Mouse (Mus musculus): Measurements from ENCODE around the gene Dmp1. TPM values are rescaled to one million over a fixed set of nuclear protein-coding genes. Genes with fewer than 3 reads are reported as not detected.

Dmp1 gene
- total RNA-seq (2021) = not detected

DNA sequence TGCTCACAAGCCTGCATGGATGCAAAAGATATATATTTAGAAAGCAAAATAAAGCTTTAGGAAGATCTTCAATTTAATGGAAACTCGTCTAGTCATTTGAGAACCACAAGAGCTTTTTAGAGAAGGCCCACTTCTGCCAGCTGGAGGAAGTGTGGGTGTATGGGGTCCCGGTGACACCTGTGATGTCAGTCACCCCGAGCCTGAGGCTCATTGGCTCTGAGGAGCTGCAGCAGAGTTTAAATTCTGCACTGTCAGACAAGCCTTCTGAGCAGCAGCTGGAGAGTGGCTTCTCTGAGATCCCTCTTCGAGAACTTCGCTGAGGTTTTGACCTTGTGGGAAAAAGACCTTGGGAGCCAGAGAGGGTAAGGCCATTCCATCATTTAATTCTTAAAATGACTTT lies at the start of gene Dmp1:
Gene Dmp1, plus strand, starts transcription at position 263 of the 400 bp plus-strand sequence.
- intact Hi-C loops (cut with DNase I) = no loop called here
- no peak for DNase-seq

DNA sequence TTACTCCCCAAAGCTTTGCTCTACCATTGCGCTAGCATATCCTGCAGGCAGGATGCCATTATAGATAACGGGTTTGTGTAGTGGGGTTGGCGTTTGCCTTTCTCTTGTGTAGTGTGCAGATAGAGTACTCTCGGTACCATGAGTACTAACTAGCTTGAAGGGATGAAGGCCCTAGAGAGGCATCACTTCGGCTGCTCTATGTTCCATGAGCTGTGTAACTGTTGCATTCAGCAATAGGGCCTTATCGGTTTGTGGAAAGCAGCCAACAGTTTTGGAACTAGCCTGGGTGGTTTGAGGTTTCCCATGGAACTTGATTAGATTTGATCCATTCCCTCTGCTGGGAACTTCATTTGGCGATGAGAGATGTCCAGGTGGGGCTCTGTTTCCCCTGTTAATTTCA lies 44.7 kb upstream of the Dmp1 start:
- intact Hi-C loops (cut with DNase I) = no loop called here
- no peak for DNase-seq

DNA sequence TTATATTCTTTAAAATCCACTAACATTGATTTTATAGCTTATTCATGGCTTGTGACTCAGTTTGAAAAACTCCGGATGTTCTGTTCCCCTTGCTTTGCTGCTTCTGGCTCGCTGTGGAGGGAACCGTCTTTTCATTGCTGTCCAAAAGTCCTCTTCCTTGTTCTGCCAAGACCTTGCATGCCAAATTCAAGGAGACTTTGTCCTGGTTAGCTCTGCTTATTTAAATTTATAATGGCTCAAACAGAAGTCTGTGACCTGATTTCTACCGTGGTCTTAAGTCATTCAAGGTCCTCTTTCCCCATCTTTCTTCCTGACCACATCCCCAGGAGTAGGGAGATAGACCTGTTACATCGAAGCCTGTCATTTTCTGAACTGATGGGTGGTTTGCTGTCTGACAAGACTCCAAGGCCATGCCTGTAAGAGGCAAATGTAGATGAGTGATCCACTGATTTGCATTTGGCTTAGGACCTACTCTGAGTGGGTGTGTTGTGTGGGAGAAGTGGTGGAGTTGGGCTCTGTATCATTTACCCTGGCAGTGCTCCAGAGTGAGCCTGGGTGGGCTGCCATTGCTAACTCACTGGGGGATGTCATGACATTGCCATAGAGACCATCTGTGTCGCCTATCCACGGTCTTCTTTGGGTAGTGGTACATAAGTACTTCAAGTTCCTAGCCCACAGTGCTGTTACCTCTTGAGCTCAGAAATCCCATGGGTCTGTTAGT lies 43.9 kb upstream of the Dmp1 start:
- DNase-seq = no peak
- intact Hi-C loops (cut with DNase I) = no loop called here

DNA sequence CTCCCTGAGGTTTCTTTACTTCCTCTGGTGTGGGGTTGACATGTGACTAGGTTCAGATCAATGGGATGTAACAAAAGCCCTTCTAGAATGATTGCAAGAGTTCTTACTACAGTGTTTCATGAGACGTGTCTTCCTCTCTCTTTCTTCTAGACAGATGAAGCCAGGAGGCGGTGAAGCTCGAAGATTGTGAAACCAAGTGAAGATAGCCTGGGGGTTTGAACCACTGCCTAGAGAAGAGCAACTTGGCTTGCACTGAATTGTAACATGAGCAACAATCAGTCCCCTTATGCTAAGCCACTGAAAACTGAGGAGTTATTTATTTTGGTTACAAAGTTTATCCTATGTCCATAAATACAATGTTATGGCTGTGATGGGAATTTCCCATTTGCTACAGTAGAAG lies 41.8 kb upstream of the Dmp1 start:
- intact Hi-C loops (cut with DNase I) = no loop called here
- no peak for DNase-seq

DNA sequence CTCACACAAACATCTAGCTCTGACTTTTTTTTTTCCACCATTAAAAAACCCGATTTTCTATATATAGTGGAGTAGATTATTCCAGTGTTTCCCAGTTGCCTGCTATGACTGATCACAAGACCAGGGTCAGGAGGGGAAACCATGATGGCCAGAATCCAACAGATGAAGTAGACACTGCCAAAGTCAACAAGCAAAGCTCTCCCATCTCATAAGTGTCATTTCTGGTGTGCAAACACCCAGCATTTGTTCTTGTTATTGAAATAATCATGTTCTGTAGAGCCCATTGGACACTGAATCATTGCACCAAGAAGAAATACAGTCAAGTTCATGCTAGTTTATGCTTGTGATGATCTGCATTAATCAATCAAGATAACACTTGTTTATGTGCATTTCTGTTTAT lies 41.0 kb upstream of the Dmp1 start:
- peak; percentile 33 to 42 for DNase-seq
- intact Hi-C loops (cut with DNase I) = no loop called here

DNA sequence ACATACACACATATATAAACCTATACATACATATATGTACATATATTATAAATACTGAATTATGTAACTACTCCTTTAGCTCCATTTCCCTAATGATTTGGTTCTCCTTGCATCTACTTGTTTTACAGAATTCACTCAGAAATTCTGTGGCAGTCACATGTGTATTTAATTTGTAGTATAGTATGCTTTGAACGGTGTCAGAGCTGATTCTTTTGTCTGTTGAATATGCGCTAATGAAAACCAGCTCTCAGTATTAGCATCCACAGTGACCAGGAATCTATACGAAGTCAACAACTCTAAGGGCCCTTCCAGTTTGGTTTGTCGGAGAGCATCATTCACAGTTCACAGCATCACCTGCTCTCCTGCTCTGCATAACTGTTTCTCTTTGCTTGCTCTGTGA lies 38.9 kb upstream of the Dmp1 start:
- no peak for DNase-seq
- intact Hi-C loops (cut with DNase I) = no loop called here

DNA sequence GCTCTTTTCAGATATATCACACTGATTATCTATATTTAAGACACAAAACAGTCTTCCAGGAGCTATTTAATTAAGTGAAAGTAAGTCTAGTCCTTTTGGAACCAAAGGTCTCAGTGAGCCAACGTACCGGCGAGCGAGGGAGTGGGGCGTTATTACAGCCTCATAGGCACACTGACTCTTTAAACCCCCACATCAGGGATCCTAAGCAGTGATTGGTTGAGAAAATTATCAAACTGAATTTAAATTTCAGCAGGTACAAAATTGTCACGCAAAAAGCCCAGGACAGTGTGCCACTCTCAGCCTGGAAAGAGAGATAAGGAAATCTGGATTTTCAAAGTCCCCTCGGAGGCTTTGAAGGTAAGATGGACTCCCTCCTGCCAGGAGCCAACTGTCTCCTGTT lies 32.0 kb upstream of the Dmp1 start, which contains the start of gene Dspp:
Gene Dspp, plus strand, starts transcription at position 301 of the 400 bp plus-strand sequence.
- intact Hi-C loops (cut with DNase I) = no loop called here
- no peak for DNase-seq

DNA sequence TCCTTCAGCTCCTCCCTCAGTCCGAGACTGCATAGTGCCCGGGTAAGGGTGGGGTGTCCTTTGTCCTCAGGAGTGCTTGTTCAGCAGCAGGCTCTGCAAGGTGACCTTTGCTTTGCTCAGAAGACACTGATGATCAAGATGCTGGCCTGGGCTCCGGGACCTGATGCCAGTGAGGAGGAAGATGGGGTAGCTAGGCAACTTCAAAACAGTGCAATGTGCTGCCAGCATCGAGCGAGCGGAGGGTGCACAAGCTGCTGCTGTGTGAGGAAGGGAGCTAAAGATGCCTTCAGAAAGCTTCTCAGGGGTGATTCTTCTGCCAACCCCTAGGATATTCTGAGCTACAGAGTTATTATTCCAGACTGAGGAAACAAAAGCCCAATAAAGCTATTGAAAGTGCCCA lies 29.3 kb upstream of the Dmp1 start:
- DNase-seq = no peak
- intact Hi-C loops (cut with DNase I) = no loop called here

DNA sequence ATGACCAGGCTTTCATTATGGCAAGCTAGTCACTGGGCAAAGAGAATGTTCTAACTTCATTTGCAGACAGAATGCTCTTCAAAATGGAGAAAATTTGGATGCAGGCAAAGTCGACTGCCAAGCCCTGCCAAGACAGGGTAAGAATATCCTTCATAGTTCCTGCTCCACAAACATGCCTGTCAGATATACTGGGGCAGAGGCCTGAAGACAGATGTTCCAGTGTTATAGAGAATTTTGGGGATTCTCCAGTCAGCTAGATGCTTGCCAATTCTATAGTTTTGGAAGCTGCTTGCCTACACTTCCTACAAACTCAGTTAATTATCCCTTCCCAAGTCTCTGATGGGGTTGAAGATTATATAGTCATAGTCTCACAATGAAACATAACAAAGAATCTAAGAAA lies 18.7 kb upstream of the Dmp1 start:
- intact Hi-C loops (cut with DNase I) = no loop called here
- no peak for DNase-seq

DNA sequence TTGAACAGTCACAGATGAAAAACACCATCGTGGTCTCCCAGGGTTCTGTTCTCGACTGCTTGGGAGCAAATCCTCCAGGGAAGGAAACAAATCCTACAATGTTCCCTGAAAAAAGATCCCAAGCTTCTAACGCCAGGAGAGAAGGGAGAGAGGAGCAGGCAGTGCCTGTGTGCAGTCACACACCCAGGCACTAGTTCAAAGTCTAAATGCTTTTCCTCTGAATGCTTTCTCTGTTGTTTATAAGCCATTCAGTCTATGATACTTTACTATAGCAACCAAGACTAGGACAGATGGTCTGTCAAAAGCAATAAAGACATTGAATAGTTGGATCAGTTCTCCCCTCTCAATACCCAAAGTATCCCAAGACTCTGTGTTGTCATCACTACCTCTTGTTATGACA lies 15.1 kb upstream of the Dmp1 start:
- intact Hi-C loops (cut with DNase I) = no loop called here
- no peak for DNase-seq

DNA sequence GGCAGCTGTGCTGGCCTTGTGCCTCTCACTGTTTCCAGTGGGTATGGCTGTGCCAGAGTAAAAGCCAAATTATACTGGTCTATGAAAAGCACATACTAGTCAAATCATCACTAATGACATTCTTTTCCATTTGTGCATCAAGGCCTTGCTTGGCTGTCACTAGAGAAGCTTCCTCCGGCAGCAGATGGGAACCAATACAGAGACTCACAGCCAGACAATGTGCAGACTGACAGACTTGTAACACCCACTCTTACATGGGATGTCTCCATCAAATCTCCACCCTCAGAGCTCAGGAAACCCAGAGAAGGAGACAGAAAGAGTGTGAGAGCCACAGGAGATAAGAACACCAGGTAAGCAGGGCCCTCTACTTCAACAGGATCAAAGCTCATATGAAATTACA lies 7.3 kb upstream of the Dmp1 start:
- DNase-seq = no peak
- intact Hi-C loops (cut with DNase I) = no loop called here

DNA sequence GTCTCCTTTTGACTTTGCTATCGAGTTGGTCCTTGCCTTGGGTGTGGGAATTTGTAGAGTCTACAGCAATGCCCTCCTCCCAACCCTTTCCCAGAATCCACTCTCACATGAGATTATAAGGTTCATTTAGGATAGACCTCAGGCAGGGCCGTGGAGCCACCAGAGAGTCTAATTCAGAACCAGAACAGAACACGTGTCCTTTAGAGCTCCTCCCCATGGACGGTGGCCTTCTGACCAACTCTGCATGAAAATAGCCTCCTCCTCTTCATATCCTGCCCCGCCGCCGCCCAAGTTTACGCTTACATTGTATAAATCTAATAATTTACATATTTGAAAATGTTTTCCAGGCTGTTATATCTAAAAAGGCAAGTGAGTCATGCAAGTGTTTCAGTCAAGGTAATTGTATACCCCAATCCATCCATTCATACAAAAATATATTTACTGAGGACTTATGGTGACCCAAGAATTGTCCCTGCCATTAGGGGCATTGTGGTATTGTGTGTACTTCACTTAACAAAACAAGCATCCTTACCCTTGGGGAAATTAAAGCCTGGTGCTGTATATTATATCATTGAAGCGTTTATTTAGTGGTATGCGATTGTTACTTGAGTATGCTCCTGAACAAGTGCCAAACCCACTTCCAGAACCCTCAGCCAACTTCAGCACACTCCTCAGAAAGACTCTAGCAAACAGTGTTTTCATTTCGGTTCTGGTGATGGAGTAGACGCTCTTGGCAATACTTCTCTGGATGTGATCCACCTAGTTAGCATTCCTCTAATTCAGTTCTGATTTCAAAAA lies 1.1 kb upstream of the Dmp1 start:
- intact Hi-C loops (cut with DNase I) = no loop called here

DNA sequence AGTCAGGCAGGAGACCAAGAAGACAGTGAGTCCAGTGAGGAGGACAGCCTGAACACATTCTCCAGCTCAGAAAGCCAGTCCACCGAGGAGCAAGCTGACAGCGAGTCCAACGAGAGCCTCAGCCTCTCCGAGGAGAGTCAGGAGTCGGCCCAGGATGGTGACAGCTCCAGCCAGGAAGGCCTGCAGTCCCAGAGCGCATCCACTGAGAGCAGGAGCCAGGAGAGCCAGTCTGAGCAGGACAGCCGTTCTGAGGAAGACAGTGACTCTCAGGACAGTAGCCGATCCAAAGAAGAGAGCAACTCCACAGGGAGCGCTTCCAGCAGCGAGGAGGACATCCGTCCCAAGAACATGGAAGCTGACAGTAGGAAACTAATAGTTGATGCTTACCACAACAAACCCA lies 10.1 kb downstream of the Dmp1 start:
- intact Hi-C loops (cut with DNase I) = no loop called here
- peak in 1 of 2 experiments; percentile 7 for DNase-seq

More for the DNA sequence above, 1.1 kb upstream of the Dmp1 start:
- DNase-seq = no peak

DNA sequence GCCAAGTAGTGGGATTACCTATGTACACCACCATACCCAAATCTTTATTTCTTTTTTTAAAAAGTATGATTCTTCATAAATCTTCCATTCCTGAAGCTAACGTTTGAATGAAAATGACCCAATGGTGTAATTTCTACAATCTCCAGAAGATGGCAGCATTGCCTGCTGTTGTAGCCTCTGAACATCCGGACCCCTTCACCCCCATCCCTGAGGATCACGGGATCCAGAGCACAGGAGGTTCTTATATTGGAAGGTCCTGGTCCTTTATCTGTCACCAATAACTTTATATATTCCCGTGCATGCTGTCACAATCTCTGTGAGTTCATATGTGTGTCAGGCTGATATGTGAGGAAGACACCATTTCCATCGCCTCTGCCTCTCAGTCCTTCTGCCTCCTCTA lies 16.5 kb downstream of the Dmp1 start:
- peak in 1 of 2 experiments; percentile 27 for DNase-seq
- intact Hi-C loops (cut with DNase I) = loop anchor here (1.0 to 5.0 kb wide), 5 partner anchors 87 to 228 kb away; no protein-coding TSS in a partner anchor

DNA sequence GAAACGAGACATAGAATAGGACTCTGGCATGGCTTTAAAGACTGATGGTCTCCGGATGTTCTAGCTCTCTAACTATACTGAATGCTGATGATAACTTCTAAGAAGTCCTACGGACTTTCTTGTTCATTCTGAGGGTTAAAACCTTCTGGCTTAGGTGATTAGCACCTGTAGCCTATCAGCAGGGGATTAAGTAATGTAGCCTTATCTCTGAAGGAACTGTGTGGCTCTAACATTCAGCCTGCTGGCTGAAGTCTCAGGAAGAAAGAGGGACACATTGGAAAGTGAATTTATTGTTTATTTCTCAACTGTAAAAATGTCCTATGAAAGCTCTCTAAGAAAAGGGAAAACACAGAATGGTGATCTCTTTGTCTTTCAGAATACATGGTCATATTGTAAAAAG lies 21.9 kb downstream of the Dmp1 start:
- no peak for DNase-seq
- intact Hi-C loops (cut with DNase I) = no loop called here

DNA sequence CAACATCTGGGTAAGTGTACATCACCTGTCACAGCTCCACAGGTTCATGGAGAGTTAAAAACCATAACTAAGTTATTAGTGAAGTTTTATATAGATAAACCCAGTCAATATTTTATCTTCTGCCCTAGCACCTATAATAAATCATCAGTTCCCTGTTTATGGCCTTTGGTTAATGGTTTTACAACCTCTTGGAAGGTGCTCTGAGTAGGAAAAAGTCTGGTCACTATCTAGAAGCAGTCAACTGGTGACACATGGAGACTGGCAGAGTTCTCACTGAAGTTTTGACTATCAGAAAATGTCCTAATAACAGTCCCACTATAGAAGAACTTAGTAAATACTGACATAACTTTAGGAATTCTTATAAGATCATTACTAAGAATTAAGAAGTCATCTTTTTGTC lies 22.3 kb downstream of the Dmp1 start:
- DNase-seq = no peak
- intact Hi-C loops (cut with DNase I) = no loop called here

DNA sequence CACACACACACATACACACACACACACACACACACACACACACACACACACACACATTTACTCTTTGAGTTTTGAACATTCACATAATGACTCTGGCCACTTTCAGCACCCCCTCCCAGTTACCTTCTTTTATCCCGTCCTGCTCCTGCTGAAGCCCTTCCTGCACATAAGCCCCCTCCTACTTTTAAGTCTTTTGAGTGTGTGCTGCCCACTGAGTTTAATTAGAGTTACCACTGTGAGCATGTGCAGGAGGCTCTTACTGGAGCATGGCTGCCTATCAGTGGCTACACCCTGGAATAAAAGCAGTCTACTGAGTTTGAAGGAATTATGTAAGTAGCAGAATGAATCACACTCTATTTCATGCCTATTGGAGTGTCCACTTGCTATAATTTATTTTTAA lies 26.1 kb downstream of the Dmp1 start:
- intact Hi-C loops (cut with DNase I) = no loop called here
- no peak for DNase-seq

DNA sequence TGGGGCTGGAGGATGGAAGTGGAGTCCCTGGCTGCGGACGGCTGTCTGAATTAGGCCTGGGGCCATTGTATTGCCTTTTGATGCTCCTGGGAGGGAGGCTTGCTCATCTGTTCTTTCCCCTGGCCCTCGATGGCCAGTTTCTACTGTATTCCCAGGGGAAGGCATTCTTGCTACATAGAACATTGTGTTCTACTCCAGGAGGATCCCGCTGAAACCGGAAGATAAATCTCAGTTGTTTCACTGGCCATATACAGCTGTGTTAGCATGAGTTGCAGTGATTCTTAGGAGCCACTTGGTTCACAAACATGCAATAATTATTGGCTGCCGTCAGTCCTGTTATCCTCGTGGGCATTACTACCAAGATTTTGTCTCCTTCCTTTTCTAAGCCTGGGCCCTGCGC lies 34.3 kb downstream of the Dmp1 start:
- DNase-seq = peak in 1 of 2 experiments; percentile 29
- intact Hi-C loops (cut with DNase I) = no loop called here

DNA sequence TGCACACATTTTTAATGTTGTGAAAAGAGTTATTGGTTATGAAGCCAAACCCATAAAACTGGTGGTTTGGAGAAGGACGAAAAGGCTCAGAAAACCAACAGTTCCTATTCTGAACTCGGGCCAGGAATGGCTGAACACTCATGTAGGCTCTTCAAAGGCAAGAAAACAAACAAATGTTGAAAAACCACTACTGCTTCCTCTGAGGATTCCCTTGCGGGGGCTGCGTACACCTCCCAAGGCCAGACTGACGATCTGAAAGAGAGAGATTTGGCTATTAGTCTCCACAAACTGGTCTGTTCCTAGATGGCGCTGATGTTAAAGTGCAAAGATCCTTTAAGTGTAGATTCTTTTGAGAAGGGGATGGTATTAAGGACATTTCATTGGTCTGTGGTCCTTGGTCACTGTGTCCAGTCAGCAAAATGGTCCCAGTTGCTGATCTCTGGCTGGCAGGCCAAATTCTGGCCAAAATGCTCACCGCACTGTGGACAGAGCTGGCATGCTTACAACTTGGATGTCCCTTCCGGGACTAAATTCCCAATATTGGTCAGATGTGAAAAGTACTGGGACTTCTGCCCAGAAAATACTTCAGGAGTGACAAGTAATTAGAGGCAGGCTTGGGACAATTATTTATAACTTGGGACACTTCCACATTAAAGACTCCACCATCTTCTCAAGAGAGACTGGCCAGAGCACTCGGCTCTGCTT lies 37.4 kb downstream of the Dmp1 start:
- intact Hi-C loops (cut with DNase I) = no loop called here
- peak; percentile 33 to 55 for DNase-seq

DNA sequence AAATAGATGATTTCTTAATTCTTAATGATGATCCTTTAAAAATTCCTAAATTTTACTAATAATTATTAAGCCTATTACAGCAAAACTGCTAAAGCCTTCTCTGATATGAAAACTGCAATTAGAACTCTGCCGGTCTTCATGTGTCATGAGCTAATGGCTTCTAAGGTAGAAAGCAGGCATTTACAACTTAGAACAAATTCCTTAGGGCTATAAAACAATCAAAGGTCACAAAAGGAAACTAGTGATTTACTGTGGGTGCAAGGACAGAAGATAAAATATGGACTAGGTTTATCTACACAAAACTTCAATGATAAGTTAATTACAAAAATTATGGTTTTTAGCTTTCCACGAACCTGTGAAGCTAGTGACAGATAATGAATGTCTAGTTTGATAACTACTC lies 41.8 kb downstream of the Dmp1 start:
- no peak for DNase-seq
- intact Hi-C loops (cut with DNase I) = no loop called here

DNA sequence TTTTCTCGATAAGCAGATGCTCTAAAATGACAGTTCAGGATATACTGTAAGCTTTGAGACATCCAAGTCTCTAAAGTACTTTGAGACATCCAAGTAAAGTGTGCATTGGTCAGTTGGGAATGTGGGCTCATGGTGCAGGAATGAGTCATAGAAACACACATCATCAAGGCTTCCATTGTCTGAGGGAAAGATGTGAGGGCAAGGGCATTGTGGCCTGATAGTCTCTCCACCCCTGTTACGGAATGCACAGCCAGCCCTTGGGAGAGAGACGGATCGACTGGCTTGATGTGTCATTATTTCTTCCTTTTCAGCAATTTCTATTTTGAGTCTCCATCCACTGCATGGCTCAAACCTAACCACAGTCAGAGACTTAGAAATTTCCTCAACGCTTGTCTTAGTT lies 49.4 kb downstream of the Dmp1 start:
- intact Hi-C loops (cut with DNase I) = no loop called here
- no peak for DNase-seq

DNA sequence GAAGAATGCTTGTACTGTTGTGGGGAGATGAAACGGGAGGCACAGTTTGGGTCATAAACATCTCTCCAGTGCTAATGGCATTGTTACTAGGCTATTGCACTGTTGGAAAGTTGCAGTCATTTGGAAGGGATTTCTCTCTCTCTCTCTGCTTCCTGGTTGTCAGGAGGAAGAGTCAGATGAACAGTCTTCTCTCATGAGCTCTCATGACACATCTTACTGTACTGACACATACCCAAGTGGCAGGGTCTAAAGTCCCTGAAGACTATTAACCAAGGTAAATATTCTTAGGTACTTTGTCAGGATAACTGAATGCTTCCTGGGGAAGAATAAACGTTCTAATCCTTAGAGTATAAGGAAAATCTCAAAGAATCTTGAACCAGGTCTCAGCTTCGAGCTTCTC lies 54.2 kb downstream of the Dmp1 start:
- DNase-seq = no peak
- intact Hi-C loops (cut with DNase I) = no loop called here
